Mouse (Mus musculus): ENCODE data around the gene Ypel3.
A peak's percentile ranks its signal among the peaks of the same experiment; 100 is the strongest.

Ypel3 gene

DNA sequence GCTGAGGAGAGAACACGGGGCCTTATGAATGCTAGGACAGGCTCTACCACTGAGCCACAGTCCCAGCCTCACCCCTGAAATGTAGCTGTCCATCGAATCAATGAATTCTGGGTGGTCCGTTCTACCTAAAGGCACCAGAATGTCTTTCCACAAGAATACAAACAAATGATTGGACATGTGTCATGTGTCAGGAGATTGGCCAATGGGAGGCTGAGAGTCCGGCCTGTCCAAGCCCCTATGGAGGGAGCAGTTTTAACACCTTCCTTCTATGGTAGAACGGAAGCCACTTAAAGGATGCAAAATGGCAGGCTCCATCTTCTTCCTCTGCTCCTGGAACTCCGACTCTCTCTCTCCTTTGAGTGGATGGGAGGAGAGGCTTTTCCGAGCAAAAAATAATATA lies 40.8 kb downstream of the Ypel3 start:
- no peak for DNase-seq

- no peak for DNase-seq
Observed at GRCm38 (mm10) chr7:126818818-126819217, 42.1 kb downstream of the Ypel3 start.

DNA sequence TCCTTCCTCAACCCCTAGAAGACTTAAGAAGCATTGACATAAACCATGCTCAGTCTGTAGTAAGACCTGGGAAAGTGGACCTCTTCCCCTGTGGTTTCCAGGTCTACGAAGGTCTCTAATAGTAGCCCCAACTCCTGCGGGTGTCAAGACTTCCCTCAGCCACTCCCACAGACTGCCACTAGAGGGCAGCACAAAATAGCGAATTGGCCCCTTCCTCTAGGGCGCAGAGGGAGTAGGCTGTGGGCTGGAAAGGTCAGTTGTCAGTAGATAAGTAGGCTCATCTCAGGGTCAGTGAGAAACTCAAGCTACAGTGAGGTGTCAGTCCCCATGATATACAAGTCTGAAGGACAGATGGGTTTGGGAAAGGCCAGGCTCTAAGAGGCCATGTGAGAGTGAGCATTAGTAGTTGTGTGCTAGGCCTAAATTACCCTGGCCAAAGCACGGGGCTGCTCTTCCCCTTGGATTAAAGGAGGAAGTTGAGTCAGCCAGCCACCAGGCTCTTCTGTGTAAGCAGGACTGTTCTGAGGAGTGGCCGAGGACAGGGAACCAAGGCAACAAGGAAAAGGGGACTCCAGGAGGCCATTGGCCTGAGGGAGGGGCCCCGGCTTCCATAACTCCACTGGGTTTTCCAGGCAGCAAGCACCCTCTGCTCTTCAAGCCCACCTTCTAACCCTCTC lies 45.2 kb downstream of the Ypel3 start:
- peak; percentile 68 to 73 for DNase-seq

GRCm38 (mm10) chr7:126822741-126823140 lies 46.0 kb downstream of the Ypel3 start:
- no peak for DNase-seq

DNA sequence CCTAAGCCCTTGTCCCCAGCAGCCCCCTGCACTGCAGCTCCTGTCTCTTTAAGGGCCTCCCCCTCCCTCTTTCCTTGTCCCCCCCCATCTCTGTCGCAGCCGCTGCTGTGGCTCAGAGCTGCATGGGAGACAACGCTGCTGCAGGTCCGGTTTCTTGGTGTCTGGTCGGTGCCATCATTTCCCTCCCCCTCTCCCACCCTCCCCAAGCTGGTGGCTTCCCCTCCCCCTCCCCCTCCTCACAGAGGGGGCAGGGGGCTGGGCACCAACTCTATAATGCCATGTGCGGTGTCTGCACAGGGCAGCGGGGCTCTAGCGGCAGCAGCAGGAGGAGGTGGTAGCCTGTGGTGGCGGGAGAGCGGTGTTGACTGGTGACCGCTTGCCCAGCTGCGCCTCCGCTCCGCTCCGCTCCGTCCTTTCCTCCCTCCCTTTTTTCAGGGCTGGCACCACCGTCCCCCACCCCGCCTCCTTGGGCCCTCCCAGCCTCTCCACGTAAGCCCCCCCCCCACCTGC lies 46.5 kb downstream of the Ypel3 start:
- no peak for DNase-seq

- DNase-seq = no peak
Observed at GRCm38 (mm10) chr7:126823940-126824339, 47.2 kb downstream of the Ypel3 start.

DNA sequence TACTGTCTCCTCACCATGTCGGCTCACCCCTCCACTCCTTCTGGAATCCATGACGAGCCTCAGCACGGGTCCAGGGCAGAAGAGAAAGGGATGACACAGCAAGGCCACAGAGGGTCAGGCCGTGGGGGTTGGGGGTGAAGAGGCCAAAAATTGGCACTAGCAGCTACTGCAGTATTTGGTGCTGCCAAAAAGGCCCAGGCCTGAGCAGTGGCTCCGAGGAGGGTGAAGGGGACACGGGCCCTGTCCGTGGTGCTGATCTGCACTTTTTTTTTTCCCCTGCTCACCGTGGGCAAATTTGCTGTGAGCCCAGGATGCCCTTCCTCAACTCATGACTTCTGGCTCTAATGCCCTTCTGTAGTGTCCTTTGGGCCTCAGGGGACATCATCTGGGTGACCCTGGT lies 48.6 kb downstream of the Ypel3 start:
- no peak for DNase-seq

DNA sequence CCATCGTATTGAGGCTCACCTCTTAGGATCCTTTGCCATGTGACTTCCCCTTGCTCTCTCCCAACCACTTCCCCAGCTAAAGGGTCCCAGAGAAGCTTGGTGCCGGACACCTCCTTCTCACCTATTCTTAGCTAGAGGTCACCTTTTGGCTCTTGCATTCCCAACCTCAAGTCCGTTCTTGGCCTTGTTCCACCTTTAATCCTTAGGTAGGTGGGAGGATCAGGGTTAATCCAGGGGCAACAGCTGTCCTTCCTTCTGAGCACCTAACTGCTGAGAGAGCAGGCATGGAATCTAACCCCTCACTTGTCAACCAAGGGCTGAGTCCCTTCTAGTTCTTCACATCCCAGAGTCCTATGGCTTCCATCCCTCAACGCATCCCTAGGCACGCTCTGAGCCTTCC lies 49.2 kb downstream of the Ypel3 start:
- DNase-seq = no peak
